Mouse (Mus musculus): ENCODE results near the gene Gm21094. TPM values are rescaled to one million over a fixed set of nuclear protein-coding genes. Genes with fewer than 3 reads are reported as not detected.
"Not testable (repeated sequence)": the region's sequence is repeated elsewhere in the genome, so short reads cannot be mapped to it uniquely, and the experiment has no call there.

Gm21094 gene
- not detected in 2 replicates for polyA plus RNA-seq (2014; fragmentation: Nextera tagmentation; extraction: Ambion mirVana)

DNA sequence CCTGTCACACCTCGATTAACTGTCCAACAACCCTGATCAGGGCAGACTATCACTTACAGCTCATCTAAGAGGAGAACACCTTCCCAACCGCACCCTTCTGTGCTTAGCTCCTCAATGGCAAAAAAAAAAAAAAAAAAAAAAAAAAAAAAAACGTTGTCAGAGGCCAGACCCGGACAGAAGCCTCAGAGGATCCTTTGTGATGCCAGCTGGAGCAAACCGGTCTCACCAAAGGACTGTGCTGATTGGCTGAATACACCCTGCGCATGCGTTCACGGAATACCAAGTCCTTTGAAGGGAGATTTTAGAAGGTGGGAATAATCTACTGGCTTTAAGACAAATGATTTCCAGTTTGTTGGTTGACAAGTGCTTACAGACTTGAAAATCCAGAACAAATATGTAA, at the start of gene Gm21094:
Gene Gm21094, minus strand, starts transcription at position 101 of the 400 bp plus-strand sequence.
- not testable (repeated sequence) for H3K9me3 ChIP-seq (replicated peaks; ENCODE audit: control insufficient read depth, low read length); DNase-seq (ENCODE audit: low spot score); H3K4me1 ChIP-seq (ENCODE audit: control insufficient read depth, insufficient read depth, low read length); H3K9ac ChIP-seq (ENCODE audit: low read length); H3K27ac ChIP-seq (ENCODE audit: low read depth, low read length); H3K27me3 ChIP-seq (replicated peaks; ENCODE audit: control insufficient read depth, insufficient read depth, low read length); H3K36me3 ChIP-seq (ENCODE audit: control insufficient read depth, insufficient read depth, low read length); H3K4me2 ChIP-seq (ENCODE audit: low read length); H3K4me3 ChIP-seq (ENCODE audit: low read depth, low read length); ATAC-seq
- no CpG with 5 or more reads among the region's 8 CpGs for whole genome bisulfite sequencing
